Mouse (Mus musculus) lung, embryonic 16.5 days (tissue): ENCODE results near the gene Ccng2. TPM values are rescaled to one million over a fixed set of nuclear protein-coding genes. Genes with fewer than 3 reads are reported as not detected.

Experiments used
- ATAC-seq: fragments of 200-750 bp; cut with Nextera tagmentation; 2 replicates; pipeline ENCODE4 v1.8.0; 2017; ENCODE audit warnings: low read depth, mild to moderate bottlenecking, moderate library complexity
- H3K27ac ChIP-seq: fragments of 300-500 bp; sonication (generic); 2 replicates; pipeline ENCODE4 v1.5.1; 2014; ENCODE audit warnings: mild to moderate bottlenecking, control low read depth, low read length
- H3K27me3 ChIP-seq: fragments of 300-500 bp; sonication (generic); 2 replicates; pipeline ENCODE4 v1.6.1; 2014; ENCODE audit warnings: low read depth, low read length, mixed read lengths; ENCODE audit not compliant: control insufficient read depth, insufficient read depth
- H3K36me3 ChIP-seq: fragments of 300-500 bp; sonication (generic); 2 replicates; pipeline ENCODE4 v1.6.1; 2014; ENCODE audit warnings: low read length; ENCODE audit not compliant: control insufficient read depth, insufficient read depth
- H3K4me1 ChIP-seq: fragments of 300-500 bp; sonication (generic); replicated peaks from 2 replicates; pipeline ENCODE4 v1.6.1; 2014; ENCODE audit warnings: low read length, mixed read lengths; ENCODE audit not compliant: control insufficient read depth, insufficient read depth
- H3K4me2 ChIP-seq: fragments of 300-500 bp; sonication (generic); 2 replicates; pipeline ENCODE4 v1.6.1; 2014; ENCODE audit warnings: low read depth, low read length, control low read depth
- H3K4me3 ChIP-seq: fragments of 300-500 bp; sonication (generic); 2 replicates; pipeline ENCODE4 v1.5.1; 2014; ENCODE audit warnings: mild to moderate bottlenecking, low read length, control low read depth
- H3K9ac ChIP-seq: fragments of 300-500 bp; sonication (generic); 2 replicates; pipeline ENCODE4 v1.6.1; 2014; ENCODE audit warnings: low read length, control low read depth
- H3K9me3 ChIP-seq: fragments of 300-500 bp; sonication (generic); 2 replicates; pipeline ENCODE4 v1.6.1; 2016; ENCODE audit warnings: low read length; ENCODE audit not compliant: control insufficient read depth
- WGBS: fragments of 180-500 bp; shearing (Covaris S2); extraction: QIAGEN DNeasy Blood & Tissue Kit; methylation state at CpG from one replicate; pipeline ENCODE4 v1.1.7; 2014; 5-methylcytosine and 5-hydroxymethylcytosine counted together
- polyA plus RNA-seq: library from polyadenylated mRNA; unstranded; fragments of >200 nt; fragmentation: Nextera tagmentation; extraction: Ambion mirVana; gene quantifications from 2 replicates; pipeline ENCODE4 v1.2.1, GENCODE M21; 2015

Ccng2 gene
- 60.1 and 65.6 TPM in 2 replicates for polyA plus RNA-seq

DNA sequence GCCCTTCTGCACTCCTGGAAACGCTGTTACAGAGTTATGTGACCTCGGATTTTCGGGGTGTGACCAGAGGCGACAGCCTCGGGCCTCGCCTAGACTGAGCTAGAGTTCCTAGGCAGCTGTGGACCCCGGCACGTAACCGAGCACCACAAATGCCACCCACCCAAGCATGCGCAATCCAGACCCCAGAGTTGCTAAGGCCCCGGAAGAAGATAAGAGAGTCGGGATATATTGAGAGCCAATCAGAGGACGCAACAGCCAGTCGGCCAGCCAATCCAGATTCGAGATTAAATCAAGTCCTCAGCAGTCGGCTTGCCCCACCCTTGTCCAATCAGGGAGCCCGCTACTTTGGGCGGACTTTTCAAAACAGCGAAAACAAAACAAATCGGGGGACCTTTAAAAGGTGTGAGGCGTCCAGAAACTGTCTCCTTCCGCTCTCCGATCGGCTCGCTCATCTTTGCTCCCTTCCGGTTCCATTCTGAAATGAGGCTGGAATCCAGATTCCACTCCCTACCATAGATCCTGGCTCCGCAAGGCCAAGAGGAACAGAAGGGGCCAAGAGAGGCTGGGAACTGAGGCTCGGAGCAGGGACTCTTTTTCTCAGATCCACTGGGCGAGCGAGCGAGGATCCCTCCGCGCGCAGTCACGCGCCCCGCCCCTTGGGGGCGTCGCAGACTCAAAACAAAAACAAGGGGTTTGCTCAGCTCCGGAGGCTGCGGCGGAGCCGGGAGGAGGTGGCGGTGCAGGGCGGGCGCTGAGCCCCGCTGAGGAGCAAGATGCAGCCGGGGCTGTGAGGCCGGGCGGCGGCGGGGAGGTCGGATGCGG is at the start of gene Ccng2:
Gene Ccng2, plus strand, starts transcription at position 375 of the 822 bp plus-strand sequence.
- Histone ChIP-seq H3K4me2 (peak within 1 kb of the TSS; percentile 75), H3K9me3 (no peaks in the 10 kb centered on the region), H3K9ac (peak within 1 kb of the TSS; percentile 96), H3K4me3 (peak within 1 kb of the TSS; percentile 88), H3K27ac (peak within 1 kb of the TSS; percentile 96), H3K36me3 (peaks cover 17% of the 10 kb centered on the region), H3K27me3 (no peaks in the 10 kb centered on the region), H3K4me1 (peaks cover 24% of the 10 kb centered on the region)
- WGBS, result 0% methylated on average over 54 of the region's 54 CpGs
- peak; percentile 95 for ATAC-seq

DNA sequence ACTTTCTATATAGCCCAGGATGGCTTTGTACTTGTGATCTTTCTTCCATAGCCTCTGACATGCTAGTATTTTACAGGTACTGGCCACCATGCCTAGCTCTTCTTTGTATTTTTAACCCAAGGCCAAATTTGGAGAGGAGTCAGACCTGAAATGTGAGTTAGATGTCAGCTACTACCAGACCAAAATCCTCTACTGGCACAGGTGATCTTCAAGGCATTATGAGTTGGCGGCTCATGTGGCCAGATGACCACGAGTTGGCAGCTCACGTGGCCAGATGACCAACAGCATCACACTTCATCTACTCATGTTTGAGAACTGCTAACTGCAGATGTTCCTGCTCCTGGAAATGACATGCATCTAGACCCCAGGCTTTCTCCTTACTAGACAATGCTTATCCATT is 48.7 kb upstream of the Ccng2 start:
- no peak for ATAC-seq
- no peak overlapping the region for H3K27ac ChIP-seq
- no peaks in the 10 kb centered on the region for H3K27me3 ChIP-seq
- 82% methylated on average over 3 of the region's 3 CpGs for WGBS
- no peaks in the 10 kb centered on the region for H3K36me3 ChIP-seq
- H3K9me3 ChIP-seq, result no peaks in the 10 kb centered on the region
- no peak overlapping the region for H3K4me2 ChIP-seq
- peaks cover 5% of the 10 kb centered on the region for H3K4me1 ChIP-seq
- no peak overlapping the region for H3K9ac ChIP-seq
- no peak overlapping the region for H3K4me3 ChIP-seq

DNA sequence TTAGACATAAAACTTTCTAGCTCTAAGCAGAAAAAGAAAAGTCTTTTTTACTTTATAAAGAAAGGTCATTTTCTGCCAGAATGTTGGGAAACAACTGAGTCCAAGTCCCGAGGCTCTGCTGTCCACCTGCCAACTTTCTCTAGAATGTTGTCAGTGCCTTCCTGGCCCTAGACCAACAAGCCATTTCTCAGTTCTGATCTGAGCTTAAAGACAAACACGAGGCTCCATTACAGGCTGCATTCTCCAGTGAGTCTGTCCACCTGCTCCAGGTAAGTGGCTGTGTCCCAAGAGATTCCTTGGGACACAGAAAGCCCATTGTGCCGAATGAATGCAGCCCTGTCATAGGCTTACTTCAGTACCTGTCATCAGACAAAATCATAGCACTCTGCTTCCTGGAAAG is 45.4 kb upstream of the Ccng2 start:
- H3K4me2 ChIP-seq, result no peak overlapping the region
- no peak overlapping the region for H3K9ac ChIP-seq
- no peaks in the 10 kb centered on the region for H3K36me3 ChIP-seq
- 29% methylated on average over 3 of the region's 3 CpGs for WGBS
- no peaks in the 10 kb centered on the region for H3K27me3 ChIP-seq
- peak; percentile 83 for ATAC-seq
- no peaks in the 10 kb centered on the region for H3K9me3 ChIP-seq
- H3K4me1 ChIP-seq, result peaks cover 3% of the 10 kb centered on the region
- peak overlapping the region; percentile 73 for H3K27ac ChIP-seq
- no peak overlapping the region for H3K4me3 ChIP-seq

DNA sequence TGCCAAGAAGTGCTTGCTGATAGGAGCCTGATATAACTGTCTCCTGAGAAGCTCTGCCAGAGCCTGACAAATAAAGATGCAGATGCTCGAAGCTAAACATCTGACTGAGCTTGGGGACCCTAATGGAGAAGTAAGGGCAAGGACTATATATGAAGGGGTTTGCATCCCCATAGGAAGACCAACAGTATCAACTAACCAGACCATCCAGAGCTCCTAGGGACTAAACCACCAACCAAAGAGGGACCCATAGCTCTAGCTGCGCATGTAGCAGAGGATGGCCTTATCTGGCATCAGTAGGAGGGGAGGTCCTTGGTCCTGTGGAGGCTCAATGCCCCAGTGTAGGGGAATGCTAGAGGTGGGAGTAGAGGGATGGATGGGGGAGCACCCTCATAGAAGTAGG is 42.5 kb upstream of the Ccng2 start:
- 63% methylated on average over 2 of the region's 2 CpGs for WGBS
- Histone ChIP-seq H3K27ac (no peak overlapping the region), H3K36me3 (no peaks in the 10 kb centered on the region), H3K27me3 (no peaks in the 10 kb centered on the region), H3K4me3 (no peak overlapping the region), H3K9me3 (no peaks in the 10 kb centered on the region), H3K4me2 (no peak overlapping the region), H3K4me1 (peaks cover 3% of the 10 kb centered on the region), H3K9ac (no peak overlapping the region)
- ATAC-seq, result no peak

- no peaks in the 10 kb centered on the region for H3K27me3 ChIP-seq
- no peaks in the 10 kb centered on the region for H3K36me3 ChIP-seq
- no peak overlapping the region for H3K4me3 ChIP-seq
- H3K9me3 ChIP-seq, result no peaks in the 10 kb centered on the region
- no peak overlapping the region for H3K9ac ChIP-seq
- H3K4me1 ChIP-seq, result no peaks in the 10 kb centered on the region
- no peak overlapping the region for H3K4me2 ChIP-seq
- H3K27ac ChIP-seq, result no peak overlapping the region
- ATAC-seq, result no peak
- 81% methylated on average over 3 of the region's 3 CpGs for WGBS
These were observed 39.9 kb upstream of the Ccng2 start for GRCm38 (mm10) chr5:93227157-93227556.

DNA sequence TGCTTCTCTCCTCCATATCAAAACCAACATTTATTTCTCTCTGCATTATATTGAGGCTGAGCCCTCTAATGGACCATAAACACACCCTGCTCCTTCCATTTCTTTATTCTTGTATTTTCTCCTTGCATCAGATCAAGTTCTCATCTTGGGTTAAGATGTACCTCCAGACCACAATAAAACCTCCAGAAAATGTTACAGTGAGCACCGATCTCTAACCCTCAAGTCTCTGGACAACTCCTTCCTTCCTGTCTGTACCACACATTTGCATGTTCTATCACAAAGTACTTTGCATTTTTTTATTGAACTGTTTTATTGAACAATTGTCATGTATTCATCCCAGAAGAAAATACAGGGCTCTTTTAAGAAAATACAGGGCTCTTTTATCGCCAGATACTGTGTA is 37.5 kb upstream of the Ccng2 start:
- Histone ChIP-seq H3K9ac (no peak overlapping the region), H3K27ac (no peak overlapping the region), H3K36me3 (no peaks in the 10 kb centered on the region), H3K4me1 (no peaks in the 10 kb centered on the region), H3K4me3 (no peak overlapping the region), H3K27me3 (no peaks in the 10 kb centered on the region), H3K9me3 (no peaks in the 10 kb centered on the region), H3K4me2 (no peak overlapping the region)
- WGBS, result 81% methylated on average over 2 of the region's 2 CpGs
- ATAC-seq, result no peak

GRCm38 (mm10) chr5:93231721-93232120 is 35.3 kb upstream of the Ccng2 start:
- ATAC-seq, result no peak
- H3K27ac ChIP-seq, result no peak overlapping the region
- 65% methylated on average over 3 of the region's 3 CpGs for WGBS
- no peaks in the 10 kb centered on the region for H3K27me3 ChIP-seq
- H3K4me2 ChIP-seq, result no peak overlapping the region
- no peak overlapping the region for H3K9ac ChIP-seq
- no peaks in the 10 kb centered on the region for H3K9me3 ChIP-seq
- H3K4me1 ChIP-seq, result no peaks in the 10 kb centered on the region
- H3K4me3 ChIP-seq, result no peak overlapping the region
- H3K36me3 ChIP-seq, result no peaks in the 10 kb centered on the region

DNA sequence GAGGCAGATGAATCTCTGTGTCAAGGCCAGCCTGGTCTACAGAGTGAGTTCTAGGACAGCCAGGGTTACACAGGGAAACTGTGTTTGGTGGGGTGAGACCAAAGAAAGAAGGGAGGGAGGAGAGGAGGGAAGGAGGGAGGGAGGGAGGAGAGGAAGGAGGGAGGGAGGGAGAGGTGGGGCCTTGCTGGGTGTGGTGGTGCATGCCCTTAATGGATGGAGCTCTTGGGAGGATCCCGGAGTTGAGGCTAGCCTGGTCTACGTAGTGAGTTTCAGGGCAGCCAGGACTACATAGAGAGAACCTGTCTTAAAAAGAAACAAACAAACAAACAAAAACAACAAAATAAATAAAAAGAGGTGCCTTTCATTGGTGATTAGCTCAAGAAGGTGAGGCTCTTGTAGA is 34.2 kb upstream of the Ccng2 start:
- 89% methylated on average over 2 of the region's 2 CpGs for WGBS

DNA sequence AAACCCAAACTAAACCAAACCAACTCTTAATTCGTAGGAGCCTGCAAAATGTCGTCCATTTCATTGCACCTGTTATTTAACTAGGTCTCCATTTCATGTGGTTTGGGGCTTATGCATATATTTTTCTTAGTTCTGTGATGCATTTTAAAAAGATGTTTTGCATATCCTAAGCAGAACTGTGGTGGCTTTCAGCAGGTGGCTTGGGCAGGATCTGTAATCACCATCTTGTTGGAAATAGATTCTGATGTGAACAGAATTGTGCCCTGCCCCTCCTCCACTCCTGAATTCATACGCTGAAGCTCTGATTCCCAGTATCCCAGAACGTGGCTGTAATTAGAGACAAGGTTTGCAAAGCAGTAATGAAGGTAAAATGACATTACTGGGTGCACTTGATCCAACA is 32.9 kb upstream of the Ccng2 start:
- Histone ChIP-seq H3K36me3 (no peaks in the 10 kb centered on the region), H3K27ac (no peak overlapping the region), H3K4me3 (no peak overlapping the region), H3K27me3 (no peaks in the 10 kb centered on the region), H3K9me3 (no peaks in the 10 kb centered on the region), H3K9ac (no peak overlapping the region), H3K4me1 (no peaks in the 10 kb centered on the region), H3K4me2 (no peak overlapping the region)
- WGBS, result 70% methylated on average over 4 of the region's 4 CpGs
- ATAC-seq, result no peak

More for the DNA sequence above, 34.2 kb upstream of the Ccng2 start:
- Histone ChIP-seq H3K4me3 (no peak overlapping the region), H3K9ac (no peak overlapping the region), H3K4me2 (no peak overlapping the region), H3K9me3 (no peaks in the 10 kb centered on the region), H3K27me3 (no peaks in the 10 kb centered on the region), H3K36me3 (no peaks in the 10 kb centered on the region), H3K4me1 (no peaks in the 10 kb centered on the region), H3K27ac (no peak overlapping the region)
- ATAC-seq, result no peak
